Mouse (Mus musculus): ENCODE results near the gene Pitpnm2. TPM values are rescaled to one million over a fixed set of nuclear protein-coding genes. Genes with fewer than 3 reads are reported as not detected.

Pitpnm2 gene
- total and polyA plus RNA-seq, 3 experiments, result 7.0 to 22.2 TPM; not detected in 1

GRCm38 (mm10) chr5:124241686-124242444 is 7.7 kb downstream of the Pitpnm2 start:
- H3K4me1 ChIP-seq (ENCODE audit: control insufficient read depth in 1 of 2, insufficient read depth in 2 of 2, low read length in 2 of 2), result no peaks in the 10 kb centered on the region

GRCm38 (mm10) chr5:124240841-124241685 is 8.5 kb downstream of the Pitpnm2 start:
- no peaks in the 10 kb centered on the region for H3K79me2 ChIP-seq (ENCODE audit: control insufficient read depth, insufficient read depth, low read length, poor library complexity)
- DNase-seq (ENCODE audit: low read depth, low spot score), result no peak
- no peak overlapping the region for H3K9ac ChIP-seq (ENCODE audit: control insufficient read depth, low read depth, low read length, poor library complexity, severe bottlenecking)
- no peaks in the 10 kb centered on the region for H3K27me3 ChIP-seq (ENCODE audit: control insufficient read depth in 1 of 2, insufficient read depth in 2 of 2, low read length in 2 of 2)
- TF ChIP-seq MYC (IDR thresholded peaks at IDR 0.05; ENCODE audit: low read depth, low read length), result no peak
- no peak for TF ChIP-seq NELFE (IDR thresholded peaks at IDR 0.05; ENCODE audit: low read depth, low read length)
- no peak for TF ChIP-seq ZC3H11A (IDR thresholded peaks at IDR 0.05; ENCODE audit: low read depth, low read length)
- no peak for TF ChIP-seq GABPA (IDR thresholded peaks at IDR 0.05; ENCODE audit: low read depth, low read length)
- TF ChIP-seq MAX (IDR thresholded peaks at IDR 0.05; ENCODE audit: low read length), result no peak
- TF ChIP-seq JUND (IDR thresholded peaks at IDR 0.05; ENCODE audit: low read depth, low read length), result no peak
- TF ChIP-seq MYB (IDR thresholded peaks at IDR 0.05; ENCODE audit: low read depth, low read length), result no peak
- no peak for TF ChIP-seq USF1 (IDR thresholded peaks at IDR 0.05; ENCODE audit: low read depth, low read length)
- no peak for TF ChIP-seq ELF1 (IDR thresholded peaks at IDR 0.05; ENCODE audit: low read depth, low read length)
- no peak for TF ChIP-seq MAFK (IDR thresholded peaks at IDR 0.05; ENCODE audit: borderline replicate concordance, low read depth, low read length)
- no peak for TF ChIP-seq POLR2A (IDR thresholded peaks at IDR 0.05; ENCODE audit: control insufficient read depth in 1 of 2, insufficient read depth in 1 of 2, low read depth in 1 of 2, low read length in 2 of 2, poor library complexity in 1 of 2)
- no peak for TF ChIP-seq GATA1 (IDR thresholded peaks at IDR 0.05; ENCODE audit: low read depth, low read length)
- TF ChIP-seq E2F4 (IDR thresholded peaks at IDR 0.05; ENCODE audit: borderline replicate concordance, low read depth, low read length), result no peak
- no peak for TF ChIP-seq MXI1 (IDR thresholded peaks at IDR 0.05; ENCODE audit: low read depth, low read length)
- no peak for TF ChIP-seq POLR2AphosphoS5 (IDR thresholded peaks at IDR 0.05; ENCODE audit: borderline replicate concordance, low read depth, low read length)
- no peak for TF ChIP-seq EP300 (IDR thresholded peaks at IDR 0.05; ENCODE audit: low read depth in 1 of 2, low read length in 2 of 2)
- TF ChIP-seq TCF12 (IDR thresholded peaks at IDR 0.05; ENCODE audit: low read depth, low read length), result no peak
- TF ChIP-seq UBTF (IDR thresholded peaks at IDR 0.05; ENCODE audit: borderline replicate concordance, insufficient read depth, low read depth, low read length), result no peak
- TF ChIP-seq CHD1 (IDR thresholded peaks at IDR 0.05; ENCODE audit: low read depth, low read length), result no peak
- H3K4me1 ChIP-seq (ENCODE audit: control insufficient read depth in 1 of 2, insufficient read depth in 2 of 2, low read length in 2 of 2), result no peaks in the 10 kb centered on the region
- no peaks in the 10 kb centered on the region for H3K9me3 ChIP-seq (replicated peaks; ENCODE audit: insufficient read depth, low read length)
- H3K27ac ChIP-seq (ENCODE audit: control insufficient read depth, low read depth, low read length), result no peak overlapping the region
- H3K36me3 ChIP-seq (ENCODE audit: control insufficient read depth in 1 of 2, insufficient read depth in 2 of 2, low read length in 2 of 2), result no peaks in the 10 kb centered on the region; a peak in 1 of 4 replicates
- no peak overlapping the region for H3K4me3 ChIP-seq (ENCODE audit: control insufficient read depth in 1 of 2, insufficient read depth in 1 of 2, low read depth in 2 of 2, low read length in 2 of 2)

More at GRCm38 (mm10) chr5:124241686-124242444, 7.7 kb downstream of the Pitpnm2 start:
- Histone ChIP-seq H3K9me3 (replicated peaks; ENCODE audit: insufficient read depth, low read length) (no peaks in the 10 kb centered on the region), H3K27me3 (ENCODE audit: control insufficient read depth in 1 of 2, insufficient read depth in 2 of 2, low read length in 2 of 2) (no peaks in the 10 kb centered on the region), H3K79me2 (ENCODE audit: control insufficient read depth, insufficient read depth, low read length, poor library complexity) (no peaks in the 10 kb centered on the region), H3K36me3 (ENCODE audit: control insufficient read depth in 1 of 2, insufficient read depth in 2 of 2, low read length in 2 of 2) (no peaks in the 10 kb centered on the region; a peak in 1 of 4 replicates), H3K9ac (ENCODE audit: control insufficient read depth, low read depth, low read length, poor library complexity, severe bottlenecking) (no peak overlapping the region), H3K4me3 (ENCODE audit: control insufficient read depth in 1 of 2, insufficient read depth in 1 of 2, low read depth in 2 of 2, low read length in 2 of 2) (no peak overlapping the region), H3K27ac (ENCODE audit: control insufficient read depth, low read depth, low read length) (no peak overlapping the region)
- TF ChIP-seq HCFC1 (IDR thresholded peaks at IDR 0.05; ENCODE audit: low read depth, low read length) (no peak), RAD21 (IDR thresholded peaks at IDR 0.05; ENCODE audit: low read depth, low read length) (no peak), POLR2A (IDR thresholded peaks at IDR 0.05; ENCODE audit: control insufficient read depth in 1 of 2, insufficient read depth in 1 of 2, low read depth in 1 of 2, low read length in 2 of 2, poor library complexity in 1 of 2) (no peak), ETS1 (IDR thresholded peaks at IDR 0.05; ENCODE audit: low read depth, low read length) (no peak), CHD1 (IDR thresholded peaks at IDR 0.05; ENCODE audit: low read depth, low read length) (no peak), USF2 (IDR thresholded peaks at IDR 0.05; ENCODE audit: borderline replicate concordance in 1 of 2, insufficient read depth in 1 of 2, low read depth in 1 of 2, low read length in 2 of 2) (no peak), ZNF384 (IDR thresholded peaks at IDR 0.05; ENCODE audit: low read depth, low read length) (no peak), ZC3H11A (IDR thresholded peaks at IDR 0.05; ENCODE audit: low read depth, low read length) (no peak), MYC (IDR thresholded peaks at IDR 0.05; ENCODE audit: low read depth, low read length) (no peak), MXI1 (IDR thresholded peaks at IDR 0.05; ENCODE audit: low read depth, low read length) (no peak), CTCF (IDR thresholded peaks at IDR 0.05 in 2 of 3, conservative IDR thresholded peaks at IDR 0.05 in 1 of 3; ENCODE audit: control insufficient read depth in 1 of 3, insufficient read depth in 1 of 3, low read depth in 2 of 3, low read length in 3 of 3, poor library complexity in 1 of 3, severe bottlenecking in 1 of 3) (no peak)
- DNase-seq (ENCODE audit: low read depth, low spot score), result peak; percentile 10

Data from MEL (cell line).